Mouse (Mus musculus): ENCODE measurements around the gene Cbarp. TPM values are rescaled to one million over a fixed set of nuclear protein-coding genes. Genes with fewer than 3 reads are reported as not detected.

Cbarp gene
- polyA plus RNA-seq, 1 experiment from 2014 or later, result 6.8 TPM

DNA sequence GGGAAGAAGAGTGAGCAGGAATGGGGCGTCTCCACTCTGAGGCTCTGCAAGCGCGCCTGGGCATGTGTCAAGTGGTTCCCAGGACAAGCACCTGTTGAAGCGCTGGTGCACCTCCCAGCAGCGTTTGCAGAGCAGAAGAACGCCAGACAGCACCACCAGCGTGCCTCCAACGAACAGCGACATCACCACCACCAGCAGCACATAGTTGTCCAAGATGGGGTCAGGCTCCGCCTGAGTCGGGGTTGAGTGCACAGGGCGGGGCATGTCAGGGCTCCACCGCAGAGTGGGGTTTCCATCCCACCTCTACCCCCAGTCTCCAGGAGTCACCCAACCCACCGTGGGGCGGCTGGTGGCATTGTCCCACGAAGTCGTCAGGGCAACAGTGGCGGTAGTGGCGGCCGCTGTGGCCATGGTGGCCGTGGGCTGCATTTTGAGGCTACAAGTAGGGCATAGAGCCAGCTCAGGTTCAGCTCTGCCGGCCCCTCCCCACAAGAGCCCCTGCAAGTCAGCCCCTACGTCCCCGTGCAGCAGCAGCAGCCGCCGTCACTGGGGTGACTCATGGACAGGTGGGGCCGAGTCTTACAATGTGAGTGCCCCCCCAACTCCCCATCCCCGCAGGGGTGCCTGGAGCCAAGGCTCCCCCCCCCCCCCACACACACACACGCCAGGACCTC is 3.5 kb downstream of the Cbarp start:
- Histone ChIP-seq H3K27ac (peak overlapping the region; percentile 91), H3K36me3 (replicated peaks) (peaks cover 46% of the 10 kb centered on the region), H3K4me3 (peak overlapping the region; percentile 67), H3K4me1 (peaks cover 70% of the 10 kb centered on the region), H3K27me3 (ENCODE audit: poor library complexity, severe bottlenecking) (peaks cover 76% of the 10 kb centered on the region), H3K9me3 (no peaks in the 10 kb centered on the region)
- WGBS, result 3% methylated on average over 29 of the region's 29 CpGs
- DNase-seq (ENCODE audit: extremely low spot score, low spot score), result peak; percentile 51

- H3K4me1 ChIP-seq, result peaks cover 70% of the 10 kb centered on the region
- no peaks in the 10 kb centered on the region for H3K9me3 ChIP-seq
- peak overlapping the region; percentile 91 for H3K27ac ChIP-seq
- peak overlapping the region; percentile 67 for H3K4me3 ChIP-seq
- WGBS, result 14% methylated on average over 47 of the region's 49 CpGs
- DNase-seq (ENCODE audit: extremely low spot score, low spot score), result no peak
- H3K27me3 ChIP-seq (ENCODE audit: poor library complexity, severe bottlenecking), result peaks cover 83% of the 10 kb centered on the region
- H3K36me3 ChIP-seq (replicated peaks), result peaks cover 54% of the 10 kb centered on the region
These were observed 4.3 kb downstream of the Cbarp start for GRCm38 (mm10) chr10:80136179-80136951.

DNA sequence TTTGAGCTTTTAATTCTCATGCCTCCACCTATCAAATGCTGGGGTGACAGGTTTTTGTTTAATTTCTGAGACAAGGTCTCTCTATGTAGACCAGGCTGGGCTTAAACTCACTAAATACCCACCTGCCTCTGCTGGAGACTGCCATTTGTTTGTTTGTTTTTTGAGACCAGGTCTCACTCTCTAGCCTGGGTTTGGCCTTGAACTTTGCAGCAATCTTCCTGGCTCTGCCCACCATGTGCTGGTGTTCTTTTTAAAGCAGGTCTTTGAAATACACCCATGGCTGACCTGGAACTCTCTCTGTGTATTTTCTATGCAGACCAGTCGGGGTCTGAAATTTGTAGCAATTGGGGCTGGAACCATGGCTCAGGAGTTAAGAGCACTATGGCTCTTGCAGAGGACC is 5.0 kb downstream of the Cbarp start:
- WGBS, result 89% methylated on average over 1 of the region's 1 CpGs
- Histone ChIP-seq H3K4me1 (peaks cover 70% of the 10 kb centered on the region), H3K9me3 (no peaks in the 10 kb centered on the region), H3K4me3 (peak overlapping the region; percentile 67; the same call in 1 of the 2 replicates), H3K36me3 (replicated peaks) (peaks cover 61% of the 10 kb centered on the region), H3K27ac (no peak overlapping the region), H3K27me3 (ENCODE audit: poor library complexity, severe bottlenecking) (peaks cover 90% of the 10 kb centered on the region)
- no peak for DNase-seq (ENCODE audit: extremely low spot score, low spot score)

DNA sequence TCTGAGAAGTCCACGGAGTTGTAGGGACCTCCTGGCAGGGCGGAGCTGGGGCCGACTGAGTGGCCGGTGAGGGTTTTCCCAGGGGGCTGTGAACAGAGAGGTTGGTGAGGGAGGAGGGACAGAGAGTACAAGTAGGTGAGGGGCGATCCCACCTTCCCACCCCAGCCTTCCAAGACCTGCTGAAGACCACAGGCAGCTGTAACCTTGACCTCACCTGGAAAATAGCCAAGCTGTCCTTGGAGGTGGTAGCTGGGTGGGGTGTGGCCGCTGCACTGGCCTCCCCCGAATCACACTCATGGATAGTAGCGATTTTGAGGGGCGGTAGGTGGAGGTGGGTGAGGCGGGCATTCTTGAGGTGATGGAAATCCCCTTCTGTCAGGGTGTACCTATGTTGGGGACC is 5.5 kb downstream of the Cbarp start:
- peaks cover 92% of the 10 kb centered on the region for H3K27me3 ChIP-seq (ENCODE audit: poor library complexity, severe bottlenecking)
- 0 out of 2 replicates have a peak overlapping the region, but pooled peaks have one; percentile 5 for H3K4me3 ChIP-seq
- H3K9me3 ChIP-seq, result no peaks in the 10 kb centered on the region
- H3K27ac ChIP-seq, result no peak overlapping the region
- no peak for DNase-seq (ENCODE audit: extremely low spot score, low spot score)
- H3K4me1 ChIP-seq, result peaks cover 69% of the 10 kb centered on the region
- 90% methylated on average over 10 of the region's 10 CpGs for WGBS
- peaks cover 66% of the 10 kb centered on the region for H3K36me3 ChIP-seq (replicated peaks)

- 0 out of 2 replicates have a peak overlapping the region, but pooled peaks have one; percentile 5 for H3K4me3 ChIP-seq
- WGBS, result 91% methylated on average over 9 of the region's 9 CpGs
- no peaks in the 10 kb centered on the region for H3K9me3 ChIP-seq
- H3K4me1 ChIP-seq, result peaks cover 69% of the 10 kb centered on the region
- H3K27ac ChIP-seq, result no peak overlapping the region
- no peak for DNase-seq (ENCODE audit: extremely low spot score, low spot score)
- H3K27me3 ChIP-seq (ENCODE audit: poor library complexity, severe bottlenecking), result peaks cover 89% of the 10 kb centered on the region
- H3K36me3 ChIP-seq (replicated peaks), result peaks cover 73% of the 10 kb centered on the region
These were observed 6.2 kb downstream of the Cbarp start for GRCm38 (mm10) chr10:80134421-80134820.

- Histone ChIP-seq H3K4me3 (peak overlapping the region; percentile 36; the same call in 1 of the 2 replicates), H3K36me3 (replicated peaks) (peaks cover 84% of the 10 kb centered on the region), H3K27ac (no peak overlapping the region), H3K4me1 (peaks cover 58% of the 10 kb centered on the region), H3K9me3 (no peaks in the 10 kb centered on the region), H3K27me3 (ENCODE audit: poor library complexity, severe bottlenecking) (peaks cover 85% of the 10 kb centered on the region)
- DNase-seq (ENCODE audit: extremely low spot score, low spot score), result no peak
- WGBS, result 81% methylated on average over 8 of the region's 8 CpGs
These were observed 7.3 kb downstream of the Cbarp start for GRCm38 (mm10) chr10:80133226-80133849.

GRCm38 (mm10) chr10:80131952-80132350 is 8.7 kb downstream of the Cbarp start:
- H3K4me3 ChIP-seq, result peak overlapping the region; percentile 36
- peaks cover 71% of the 10 kb centered on the region for H3K27me3 ChIP-seq (ENCODE audit: poor library complexity, severe bottlenecking)
- H3K4me1 ChIP-seq, result peaks cover 44% of the 10 kb centered on the region
- 28% methylated on average over 27 of the region's 27 CpGs for WGBS
- H3K36me3 ChIP-seq (replicated peaks), result peaks cover 98% of the 10 kb centered on the region
- H3K9me3 ChIP-seq, result no peaks in the 10 kb centered on the region
- peak overlapping the region; percentile 54; the same call in 1 of the 2 replicates for H3K27ac ChIP-seq
- peak; percentile 46 for DNase-seq (ENCODE audit: extremely low spot score, low spot score)

GRCm38 (mm10) chr10:80131316-80131951 is 9.2 kb downstream of the Cbarp start:
- Histone ChIP-seq H3K36me3 (replicated peaks) (peaks cover 100% of the 10 kb centered on the region), H3K4me3 (peak overlapping the region; percentile 36), H3K27ac (peak overlapping the region; percentile 54; the same call in 1 of the 2 replicates), H3K4me1 (peaks cover 39% of the 10 kb centered on the region), H3K27me3 (ENCODE audit: poor library complexity, severe bottlenecking) (peaks cover 66% of the 10 kb centered on the region), H3K9me3 (no peaks in the 10 kb centered on the region)
- DNase-seq (ENCODE audit: extremely low spot score, low spot score), result peak; percentile 62
- WGBS, result 16% methylated on average over 55 of the region's 55 CpGs

DNA sequence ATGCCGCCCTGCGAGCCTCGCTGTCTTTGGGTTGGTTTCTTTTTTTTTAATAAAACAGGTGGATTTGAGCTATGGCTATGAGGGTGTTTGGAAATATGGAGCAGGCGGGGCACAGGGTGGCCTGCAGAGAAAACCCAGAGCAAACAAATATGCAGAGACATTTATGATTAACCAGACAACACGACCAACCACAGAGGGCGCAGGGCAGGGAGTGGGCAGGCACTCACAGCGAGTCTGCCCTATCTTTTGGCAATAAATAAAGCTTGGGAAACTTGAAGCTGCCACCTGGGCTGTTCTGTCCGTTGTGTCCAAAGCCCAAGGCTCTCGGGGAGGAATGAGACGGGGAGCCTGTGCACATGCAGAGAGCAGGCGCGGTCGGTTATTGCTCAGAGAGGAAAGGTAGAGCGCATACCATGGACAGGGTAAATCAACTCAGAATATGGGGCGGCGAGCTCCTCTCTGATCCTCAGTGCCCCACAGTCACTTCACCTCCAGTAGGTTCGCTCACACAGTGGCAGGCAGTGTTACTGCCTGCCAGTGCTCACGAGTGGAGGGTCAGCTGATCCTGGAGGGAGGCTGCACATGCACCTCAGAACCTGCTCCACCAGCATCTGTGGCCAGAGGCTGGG is 10.1 kb downstream of the Cbarp start:
- peaks cover 57% of the 10 kb centered on the region for H3K27me3 ChIP-seq (ENCODE audit: poor library complexity, severe bottlenecking)
- H3K4me1 ChIP-seq, result peaks cover 36% of the 10 kb centered on the region
- WGBS, result 86% methylated on average over 18 of the region's 18 CpGs
- H3K4me3 ChIP-seq, result peak overlapping the region; percentile 36
- H3K9me3 ChIP-seq, result no peaks in the 10 kb centered on the region
- no peak for DNase-seq (ENCODE audit: extremely low spot score, low spot score)
- peaks cover 100% of the 10 kb centered on the region for H3K36me3 ChIP-seq (replicated peaks)
- H3K27ac ChIP-seq, result no peak overlapping the region

DNA sequence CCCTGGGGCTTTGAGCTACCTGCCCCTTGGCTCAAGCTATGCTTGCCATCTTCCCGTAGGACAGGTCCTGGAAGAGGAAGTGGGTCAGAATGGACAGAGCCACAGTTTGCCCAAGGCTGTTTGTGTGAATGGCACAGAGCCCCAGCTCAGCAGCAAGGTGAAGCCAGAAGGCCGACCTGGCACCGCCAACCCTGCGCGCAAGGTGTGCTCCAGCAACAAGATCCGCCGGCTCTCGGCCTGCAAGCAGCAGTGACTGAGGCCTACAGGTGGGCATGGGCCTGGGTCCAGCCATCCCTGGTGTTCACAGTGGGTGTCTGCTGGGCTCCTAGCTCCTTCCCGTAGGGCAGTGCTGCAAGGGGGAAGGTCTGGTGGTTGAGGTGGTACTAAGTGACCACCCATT is 10.8 kb downstream of the Cbarp start:
- Histone ChIP-seq H3K4me3 (no peak overlapping the region; the same call in none of the 2 replicates), H3K27ac (no peak overlapping the region), H3K4me1 (peaks cover 36% of the 10 kb centered on the region), H3K36me3 (replicated peaks) (peaks cover 100% of the 10 kb centered on the region), H3K27me3 (ENCODE audit: poor library complexity, severe bottlenecking) (peaks cover 50% of the 10 kb centered on the region), H3K9me3 (no peaks in the 10 kb centered on the region)
- 94% methylated on average over 9 of the region's 9 CpGs for WGBS
- no peak for DNase-seq (ENCODE audit: extremely low spot score, low spot score)

GRCm38 (mm10) chr10:80127920-80128319 is 12.7 kb downstream of the Cbarp start:
- Histone ChIP-seq H3K36me3 (replicated peaks) (peaks cover 100% of the 10 kb centered on the region), H3K4me3 (no peak overlapping the region), H3K27me3 (ENCODE audit: poor library complexity, severe bottlenecking) (peaks cover 31% of the 10 kb centered on the region), H3K9me3 (no peaks in the 10 kb centered on the region), H3K4me1 (peaks cover 34% of the 10 kb centered on the region), H3K27ac (no peak overlapping the region)
- DNase-seq (ENCODE audit: extremely low spot score, low spot score), result no peak
- WGBS, result 95% methylated on average over 8 of the region's 8 CpGs
